Mouse (Mus musculus) bone marrow, adult 2 months (tissue): Measurements from ENCODE around the gene Spata18. TPM values are rescaled to one million over a fixed set of nuclear protein-coding genes. Genes with fewer than 3 reads are reported as not detected.

Experiments
- H3K27ac ChIP-seq: fragments of 200-500 bp; 2 replicates; pipeline ENCODE4 v1.5.1; 2012; ENCODE audit warnings: low read depth, mild to moderate bottlenecking, control low read depth, inconsistent platforms, low read length; ENCODE audit not compliant: control insufficient read depth, poor library complexity, insufficient read depth
- H3K4me1 ChIP-seq: fragments of 200-500 bp; 2 replicates; pipeline ENCODE4 v1.6.1; 2011; ENCODE audit warnings: low read length; ENCODE audit not compliant: control insufficient read depth, insufficient read depth
- H3K4me3 ChIP-seq: fragments of 200-500 bp; replicated peaks from 2 replicates; pipeline ENCODE3; 2011; ENCODE audit warnings: mild to moderate bottlenecking, low read depth, low read length, control low read depth; ENCODE audit not compliant: control insufficient read depth
- CTCF ChIP-seq: fragments of 200-500 bp; IDR thresholded peaks from 2 replicates; pipeline ENCODE4 v1.5.1; 2011; ENCODE audit warnings: low read length, control low read depth; ENCODE audit not compliant: control insufficient read depth, insufficient read depth
- POLR2A ChIP-seq: fragments of 200-500 bp; IDR thresholded peaks from 2 replicates; pipeline ENCODE4 v1.6.1; 2011; ENCODE audit warnings: low read depth, mild to moderate bottlenecking, control low read depth, low read length, borderline replicate concordance; ENCODE audit not compliant: control insufficient read depth
- WGBS: fragments of 180-500 bp; shearing (Covaris S2); methylation state at CpG from one replicate; pipeline ENCODE4 v1.1.7; 2018; 5-methylcytosine and 5-hydroxymethylcytosine counted together
- polyA plus RNA-seq: library from polyadenylated mRNA; stranded (reverse); fragments of >200 nt; gene quantifications from 2 replicates; pipeline ENCODE4 v1.2.4, GENCODE M21; 2011; ENCODE audit warnings: low replicate concordance; ENCODE audit not compliant: missing spikeins, insufficient read depth, insufficient read length

Spata18 gene
- polyA plus RNA-seq, 1 experiment, result not detected

DNA sequence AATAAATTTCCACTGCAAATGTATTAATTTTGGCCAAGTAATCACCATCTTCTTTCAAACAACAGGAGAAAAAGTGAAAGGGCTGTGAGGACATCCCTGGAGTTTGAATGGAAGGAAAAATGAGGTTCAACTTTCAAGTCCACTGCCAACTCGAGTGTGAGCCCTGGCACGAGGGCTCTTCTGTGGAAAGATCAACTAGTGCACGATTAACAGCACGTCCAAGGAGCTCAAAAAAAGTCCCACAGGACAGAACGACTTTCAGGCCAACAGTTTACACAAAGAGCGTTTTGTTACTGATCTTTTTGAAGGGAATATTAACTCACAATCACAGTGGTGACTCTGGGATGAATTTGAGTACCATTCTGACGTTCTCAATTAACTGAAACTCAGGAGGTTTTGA, 61.7 kb downstream of the Spata18 start:
- TF ChIP-seq CTCF, result no peak
- TF ChIP-seq POLR2A, result no peak

GRCm38 (mm10) chr5:73716941-73717340, 65.8 kb downstream of the Spata18 start:
- TF ChIP-seq POLR2A (no peak), CTCF (no peak)
- WGBS, result 63% methylated on average over 2 of the region's 2 CpGs

More for the DNA sequence above, 61.7 kb downstream of the Spata18 start:
- no peak overlapping the region for H3K4me3 ChIP-seq
- no peaks in the 10 kb centered on the region for H3K4me1 ChIP-seq
- 73% methylated on average over 7 of the region's 7 CpGs for WGBS
- no peak overlapping the region for H3K27ac ChIP-seq

DNA sequence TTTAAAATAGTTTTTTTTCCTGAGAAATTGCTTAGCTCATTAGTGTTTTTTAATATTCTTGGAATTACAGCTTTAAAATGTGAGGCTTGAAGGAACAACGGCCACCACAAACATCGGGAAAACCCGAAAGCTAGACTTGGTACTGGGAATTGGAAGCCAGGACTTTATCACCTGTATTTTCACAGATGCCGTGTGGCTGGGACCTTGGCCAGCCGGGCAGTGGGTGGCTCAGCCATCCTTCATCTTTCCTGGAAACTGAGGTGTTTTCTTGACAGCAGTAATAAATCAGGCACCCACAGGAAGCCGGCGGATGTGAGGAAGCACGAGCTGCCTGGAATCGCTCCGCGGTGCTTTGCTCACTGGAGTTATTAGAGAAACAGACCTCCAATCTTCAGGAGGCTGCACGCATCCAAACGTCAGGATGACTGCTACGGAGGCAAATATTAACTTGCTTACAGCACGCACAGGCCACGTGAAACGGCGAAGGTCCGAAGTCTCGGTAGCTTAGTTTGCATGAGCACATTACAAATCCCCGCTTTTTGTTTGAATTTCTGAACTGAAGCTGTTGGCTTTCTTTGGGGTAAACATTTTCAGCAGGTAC, 70.6 kb downstream of the Spata18 start:
- H3K27ac ChIP-seq, result no peak overlapping the region
- WGBS, result 22% methylated on average over 21 of the region's 21 CpGs
- no peaks in the 10 kb centered on the region for H3K4me1 ChIP-seq
- H3K4me3 ChIP-seq, result no peak overlapping the region
- TF ChIP-seq POLR2A (no peak), CTCF (no peak)

More at GRCm38 (mm10) chr5:73716941-73717340, 65.8 kb downstream of the Spata18 start:
- no peak overlapping the region for H3K4me3 ChIP-seq
- no peak overlapping the region for H3K27ac ChIP-seq
- H3K4me1 ChIP-seq, result no peaks in the 10 kb centered on the region

GRCm38 (mm10) chr5:73725981-73726380, 74.8 kb downstream of the Spata18 start:
- Histone ChIP-seq H3K27ac (no peak overlapping the region), H3K4me3 (no peak overlapping the region), H3K4me1 (no peaks in the 10 kb centered on the region)
- no peak for TF ChIP-seq POLR2A
- no peak for TF ChIP-seq CTCF
- WGBS, result 85% methylated on average over 4 of the region's 4 CpGs

DNA sequence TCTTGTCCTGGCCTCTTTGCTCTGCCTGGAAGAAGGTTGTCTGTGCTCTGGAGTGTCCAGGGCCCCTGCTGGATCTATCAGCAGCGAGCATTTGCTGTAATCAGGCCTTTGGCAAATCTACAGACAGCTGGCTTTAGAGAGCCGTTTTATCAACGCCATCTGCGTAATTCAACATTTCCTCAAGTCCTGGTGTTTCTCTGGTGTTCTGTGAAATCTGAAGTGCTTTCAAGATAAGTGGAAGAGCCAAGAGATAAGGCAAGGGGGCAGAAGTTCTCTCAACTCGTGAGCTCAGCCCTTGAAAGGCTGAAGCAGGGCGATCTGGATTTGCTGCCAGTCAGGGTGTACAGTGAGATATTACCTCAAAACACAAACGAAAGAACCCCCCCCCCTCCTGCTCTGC, 77.5 kb downstream of the Spata18 start:
- Histone ChIP-seq H3K4me1 (no peaks in the 10 kb centered on the region), H3K27ac (no peak overlapping the region), H3K4me3 (no peak overlapping the region)
- no peak for TF ChIP-seq CTCF
- TF ChIP-seq POLR2A, result no peak
- WGBS, result 65% methylated on average over 7 of the region's 7 CpGs

Other genes with a start within 250 kb of the Spata18 start
- not detected in 2 replicates for gene Cwh43, start 245.3 kb upstream of the Spata18 start, polyA plus RNA-seq
- 1.9 and 3.6 TPM in 2 replicates for gene Dcun1d4, start 170.4 kb upstream of the Spata18 start, polyA plus RNA-seq
- 2.8 TPM in 1 of 2 replicates, not detected in the other for gene Lrrc66, start 18.9 kb upstream of the Spata18 start, polyA plus RNA-seq
- gene Sgcb, start 3.6 kb upstream of the Spata18 start, polyA plus RNA-seq, result 1.6 and 4.2 TPM in 2 replicates